Mouse (Mus musculus): ENCODE measurements around the gene Fcgbp. TPM values are rescaled to one million over a fixed set of nuclear protein-coding genes. Genes with fewer than 3 reads are reported as not detected.

Gene Fcgbp
- total and polyA plus RNA-seq, 3 experiments: not detected

DNA sequence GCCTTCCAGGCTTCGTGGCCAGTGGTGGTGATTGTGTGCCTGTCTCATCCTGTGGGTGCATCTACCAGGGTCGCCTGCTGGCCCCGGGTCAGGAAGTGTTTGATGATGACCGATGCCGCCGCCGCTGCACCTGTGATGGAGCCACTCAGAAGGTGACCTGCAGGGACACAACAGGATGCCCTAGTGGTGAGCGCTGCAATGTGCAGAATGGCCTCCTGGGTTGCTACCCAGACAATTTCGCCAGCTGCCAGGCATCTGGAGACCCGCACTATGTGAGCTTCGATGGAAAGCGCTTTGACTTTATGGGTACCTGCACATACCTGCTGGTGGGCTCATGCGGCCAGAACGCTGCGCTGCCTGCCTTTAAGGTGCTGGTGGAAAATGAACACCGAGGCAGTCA is 15.2 kb downstream of the Fcgbp start:
- no peak overlapping the region for H3K27ac ChIP-seq (ENCODE audit: control insufficient read depth, low read depth, low read length)
- TF ChIP-seq MYC (IDR thresholded peaks at IDR 0.05; ENCODE audit: low read depth, low read length) (no peak), USF2 (IDR thresholded peaks at IDR 0.05; ENCODE audit: borderline replicate concordance in 1 of 2, insufficient read depth in 1 of 2, low read depth in 1 of 2, low read length in 2 of 2) (no peak), ZNF384 (IDR thresholded peaks at IDR 0.05; ENCODE audit: low read depth, low read length) (no peak), ZKSCAN1 (IDR thresholded peaks at IDR 0.05; ENCODE audit: low read depth, low read length) (no peak), MXI1 (IDR thresholded peaks at IDR 0.05; ENCODE audit: low read depth, low read length) (no peak)
- H3K4me1 ChIP-seq (ENCODE audit: control insufficient read depth in 1 of 2, insufficient read depth in 2 of 2, low read length in 2 of 2): no peaks in the 10 kb centered on the region
- H3K9ac ChIP-seq (ENCODE audit: control insufficient read depth, low read depth, low read length, poor library complexity, severe bottlenecking): no peak overlapping the region
- no peaks in the 10 kb centered on the region for H3K27me3 ChIP-seq (ENCODE audit: control insufficient read depth in 1 of 2, insufficient read depth in 2 of 2, low read length in 2 of 2)
- DNase-seq (ENCODE audit: low read depth, low spot score): no peak
- H3K9me3 ChIP-seq (replicated peaks; ENCODE audit: insufficient read depth, low read length): no peaks in the 10 kb centered on the region
- no peak overlapping the region for H3K4me3 ChIP-seq (ENCODE audit: control insufficient read depth in 1 of 2, insufficient read depth in 1 of 2, low read depth in 2 of 2, low read length in 2 of 2)
- no peaks in the 10 kb centered on the region for H3K36me3 ChIP-seq (ENCODE audit: control insufficient read depth in 1 of 2, insufficient read depth in 2 of 2, low read length in 2 of 2)
- no peaks in the 10 kb centered on the region for H3K79me2 ChIP-seq (ENCODE audit: control insufficient read depth, insufficient read depth, low read length, poor library complexity)

GRCm38 (mm10) chr7:28093541-28093940 is 22.5 kb downstream of the Fcgbp start:
- Histone ChIP-seq H3K9me3 (replicated peaks; ENCODE audit: insufficient read depth, low read length) (no peaks in the 10 kb centered on the region), H3K27me3 (ENCODE audit: control insufficient read depth in 1 of 2, insufficient read depth in 2 of 2, low read length in 2 of 2) (no peaks in the 10 kb centered on the region), H3K9ac (ENCODE audit: control insufficient read depth, low read depth, low read length, poor library complexity, severe bottlenecking) (no peak overlapping the region), H3K4me1 (ENCODE audit: control insufficient read depth in 1 of 2, insufficient read depth in 2 of 2, low read length in 2 of 2) (no peaks in the 10 kb centered on the region), H3K79me2 (ENCODE audit: control insufficient read depth, insufficient read depth, low read length, poor library complexity) (no peaks in the 10 kb centered on the region), H3K4me3 (ENCODE audit: control insufficient read depth in 1 of 2, insufficient read depth in 1 of 2, low read depth in 2 of 2, low read length in 2 of 2) (no peak overlapping the region), H3K27ac (ENCODE audit: control insufficient read depth, low read depth, low read length) (no peak overlapping the region), H3K36me3 (ENCODE audit: control insufficient read depth in 1 of 2, insufficient read depth in 2 of 2, low read length in 2 of 2) (no peaks in the 10 kb centered on the region)
- no peak for DNase-seq (ENCODE audit: low read depth, low spot score)
- TF ChIP-seq ETS1 (IDR thresholded peaks at IDR 0.05; ENCODE audit: low read depth, low read length) (no peak), BHLHE40 (IDR thresholded peaks at IDR 0.05; ENCODE audit: borderline replicate concordance, low read depth, low read length) (no peak), TCF12 (IDR thresholded peaks at IDR 0.05; ENCODE audit: low read depth, low read length) (no peak), POLR2A (IDR thresholded peaks at IDR 0.05; ENCODE audit: control insufficient read depth in 1 of 2, insufficient read depth in 1 of 2, low read depth in 1 of 2, low read length in 2 of 2, poor library complexity in 1 of 2) (no peak), NRF1 (IDR thresholded peaks at IDR 0.05; ENCODE audit: insufficient read depth, low read depth, low read length, poor library complexity, severe bottlenecking) (no peak), RCOR1 (IDR thresholded peaks at IDR 0.05; ENCODE audit: low read depth, low read length) (no peak), E2F4 (IDR thresholded peaks at IDR 0.05; ENCODE audit: borderline replicate concordance, low read depth, low read length) (no peak), MXI1 (IDR thresholded peaks at IDR 0.05; ENCODE audit: low read depth, low read length) (no peak), UBTF (IDR thresholded peaks at IDR 0.05; ENCODE audit: borderline replicate concordance, insufficient read depth, low read depth, low read length) (no peak), MEF2A (IDR thresholded peaks at IDR 0.05; ENCODE audit: extremely low read depth, insufficient replicate concordance, low read depth, low read length, poor library complexity, severe bottlenecking) (no peak), MAZ (IDR thresholded peaks at IDR 0.05; ENCODE audit: low read depth, low read length) (no peak), EP300 (IDR thresholded peaks at IDR 0.05; ENCODE audit: low read depth in 1 of 2, low read length in 2 of 2) (no peak), USF2 (IDR thresholded peaks at IDR 0.05; ENCODE audit: borderline replicate concordance in 1 of 2, insufficient read depth in 1 of 2, low read depth in 1 of 2, low read length in 2 of 2) (no peak)

Measured in MEL (cell line).